Mouse (Mus musculus) midbrain, embryonic 12.5 days (tissue): Measurements from ENCODE around the gene E130114P18Rik. TPM values are rescaled to one million over a fixed set of nuclear protein-coding genes. Genes with fewer than 3 reads are reported as not detected.

Experiments
- polyA plus RNA-seq: library from polyadenylated mRNA; unstranded; fragments of >200 nt; fragmentation: Nextera tagmentation; extraction: Ambion mirVana; gene quantifications from 2 replicates; pipeline ENCODE4 v1.2.1, GENCODE M21; 2016

Gene E130114P18Rik
- polyA plus RNA-seq, 1 experiment from 2014 or later = 11.5 TPM

Other genes starting within 250 kb of the E130114P18Rik start
- gene Nfia, start 5.3 kb downstream of the E130114P18Rik start, polyA plus RNA-seq = 28.5 and 28.6 TPM in 2 replicates